Mouse (Mus musculus): ENCODE data around the gene Steap3.
"Not testable (repeated sequence)": the region's sequence is repeated elsewhere in the genome, so short reads cannot be mapped to it uniquely, and the experiment has no call there.

Gene Steap3

DNA sequence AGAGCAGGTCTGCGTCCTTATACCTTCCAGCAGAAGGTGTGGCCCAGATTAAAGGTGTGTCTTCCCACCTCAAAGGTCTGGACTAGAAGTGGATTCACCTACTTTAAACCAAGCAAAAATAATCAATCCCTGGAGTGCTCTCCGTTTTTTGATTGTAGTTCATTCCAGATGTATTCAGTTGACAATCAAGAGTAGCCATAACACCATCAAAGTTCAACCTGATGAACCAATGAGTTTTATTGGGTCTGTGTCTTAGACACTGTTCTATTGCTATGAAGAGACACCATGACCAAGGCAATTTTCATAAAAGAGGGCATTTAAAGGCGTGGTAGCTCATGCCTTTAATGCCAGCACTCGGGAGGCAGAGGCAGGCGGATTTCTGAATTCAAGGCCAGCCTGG is at the start of gene Steap3:
TSS of gene Steap3 (minus strand) at position 101 of the 400 bp plus-strand sequence.
- DNase-seq (ENCODE audit: low spot score): no peak

DNA sequence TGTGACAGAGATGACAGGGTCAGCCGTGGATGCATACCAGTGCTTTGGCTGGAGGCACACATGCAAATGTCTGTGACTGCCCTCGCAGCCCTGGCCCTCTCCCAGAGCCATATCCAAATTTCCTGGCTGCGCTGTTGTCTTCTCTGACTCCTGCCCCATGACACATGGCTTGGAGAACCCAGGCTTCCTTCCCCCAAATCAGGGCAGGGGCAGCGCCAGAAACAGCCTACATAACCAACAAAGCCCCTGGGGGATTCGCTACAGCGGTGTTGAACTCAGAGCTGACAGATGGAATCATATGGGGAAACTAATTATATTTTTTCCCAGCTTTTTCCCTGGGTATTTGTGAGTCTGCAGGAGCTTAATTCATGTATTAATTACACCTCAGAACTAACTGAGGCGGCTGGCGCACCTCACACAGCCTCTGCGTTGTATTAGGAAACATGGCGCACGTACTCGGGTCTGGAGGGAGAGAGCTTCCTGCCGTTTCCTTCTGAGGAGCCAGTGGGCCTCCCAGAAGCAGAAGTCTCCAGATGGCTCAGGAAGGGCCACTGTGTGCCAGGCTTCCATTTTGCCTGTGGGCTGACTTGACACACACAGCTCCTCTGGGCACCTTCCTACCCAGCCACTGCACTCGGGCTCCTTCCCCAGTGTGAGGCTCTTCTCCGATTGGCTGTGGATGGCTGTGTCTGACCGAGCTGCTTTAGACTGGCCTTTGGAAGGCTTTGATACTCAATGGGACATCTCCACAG is 48.9 kb upstream of the Steap3 start:
- no peak for DNase-seq (ENCODE audit: low spot score)

DNA sequence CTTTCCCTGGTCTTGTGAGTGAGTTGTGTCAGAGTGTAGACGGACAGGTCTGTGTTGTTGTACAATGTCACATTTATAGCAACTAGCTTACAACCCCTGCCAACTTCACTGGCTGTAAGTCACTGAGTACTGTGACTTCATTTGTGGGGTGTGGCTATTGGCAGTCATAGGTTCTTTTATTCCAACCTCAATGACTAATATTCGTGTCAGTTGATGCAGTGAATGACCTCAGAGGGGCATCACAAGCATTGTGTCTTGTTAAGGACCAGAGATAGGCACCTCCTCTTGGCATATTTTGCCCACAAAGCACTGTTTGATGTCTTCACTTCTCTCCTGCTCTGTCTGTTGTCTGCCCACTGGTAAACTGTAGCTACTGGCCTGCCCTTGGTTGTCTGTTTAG is 33.3 kb upstream of the Steap3 start:
- no peak for DNase-seq (ENCODE audit: low spot score)

DNA sequence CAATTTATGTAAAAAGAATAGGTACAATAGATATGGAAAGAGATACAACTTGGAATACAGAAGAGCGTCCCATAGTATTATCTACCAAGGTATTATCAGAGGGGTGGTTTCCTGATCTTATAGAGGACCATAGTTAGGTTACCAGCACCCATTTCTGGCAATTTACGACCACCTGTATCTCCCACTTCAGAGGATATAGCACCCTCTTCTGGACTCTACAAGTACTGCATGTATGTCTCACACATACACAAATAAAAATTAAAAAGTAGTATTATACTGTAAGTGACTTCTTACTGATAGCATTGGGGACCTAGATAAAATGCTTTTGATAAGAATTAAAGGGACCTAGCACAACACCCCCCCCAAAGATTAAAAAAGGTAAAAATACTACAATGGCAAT is 24.4 kb upstream of the Steap3 start:
- no peak for DNase-seq (ENCODE audit: low spot score)

DNA sequence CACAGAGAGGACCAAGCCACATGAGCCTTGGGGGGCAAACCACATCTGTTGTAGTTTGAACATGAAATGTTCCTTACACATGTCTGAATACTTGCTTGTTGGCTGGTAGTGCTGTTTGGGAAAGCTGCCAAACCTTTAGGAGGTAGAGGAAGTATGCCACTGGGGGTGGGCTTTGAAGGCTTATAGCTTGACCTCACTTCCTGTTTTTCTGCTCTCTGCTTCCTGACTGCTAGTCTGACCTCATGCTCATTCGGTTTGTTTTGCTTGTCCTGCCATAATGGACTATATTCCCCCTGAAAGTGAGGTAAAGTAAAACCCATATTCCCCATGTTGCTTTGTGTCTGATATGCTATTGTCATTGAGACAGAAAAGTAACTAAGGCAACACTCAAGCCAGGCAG is 21.3 kb upstream of the Steap3 start:
- no peak for DNase-seq (ENCODE audit: low spot score)

DNA sequence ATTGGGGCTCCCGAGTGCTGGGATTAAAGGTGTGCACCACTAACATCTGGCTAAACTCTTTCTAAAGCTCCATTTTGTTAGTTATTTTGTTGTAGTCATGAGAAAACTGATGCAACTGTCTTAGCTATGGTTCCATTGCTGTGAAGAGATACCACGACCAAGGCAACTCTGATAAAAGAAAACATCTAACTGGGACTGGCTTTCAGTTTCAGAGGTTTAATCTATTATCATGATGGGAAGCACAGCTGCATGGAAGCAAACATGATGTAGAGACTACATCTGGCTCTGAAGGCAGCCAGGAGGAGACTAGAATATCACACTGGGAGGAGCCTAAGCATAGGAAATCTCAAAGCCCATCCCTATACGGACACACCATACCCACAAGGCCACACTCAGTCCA is 19.2 kb upstream of the Steap3 start:
- no peak for DNase-seq (ENCODE audit: low spot score)

DNA sequence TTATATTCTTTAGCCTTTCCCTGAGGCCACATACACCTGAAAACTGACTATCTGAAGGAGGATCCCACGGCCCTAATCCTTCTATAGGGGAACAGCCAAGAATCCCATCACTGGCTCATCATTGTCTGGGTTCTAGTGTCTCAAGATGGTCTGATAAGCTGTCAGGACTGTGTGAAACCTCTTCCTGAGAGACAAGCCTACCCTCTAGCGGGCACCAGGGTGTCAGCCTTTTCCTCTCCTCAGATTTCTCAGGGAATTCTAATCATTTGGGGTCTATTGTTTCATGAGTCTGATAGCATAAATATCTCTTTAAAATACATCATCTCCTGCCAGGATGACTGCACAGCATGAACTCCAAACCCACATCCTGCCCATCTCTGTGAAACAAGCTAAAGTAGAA is 17.3 kb upstream of the Steap3 start:
- peak; percentile 52 for DNase-seq (ENCODE audit: low spot score)

DNA sequence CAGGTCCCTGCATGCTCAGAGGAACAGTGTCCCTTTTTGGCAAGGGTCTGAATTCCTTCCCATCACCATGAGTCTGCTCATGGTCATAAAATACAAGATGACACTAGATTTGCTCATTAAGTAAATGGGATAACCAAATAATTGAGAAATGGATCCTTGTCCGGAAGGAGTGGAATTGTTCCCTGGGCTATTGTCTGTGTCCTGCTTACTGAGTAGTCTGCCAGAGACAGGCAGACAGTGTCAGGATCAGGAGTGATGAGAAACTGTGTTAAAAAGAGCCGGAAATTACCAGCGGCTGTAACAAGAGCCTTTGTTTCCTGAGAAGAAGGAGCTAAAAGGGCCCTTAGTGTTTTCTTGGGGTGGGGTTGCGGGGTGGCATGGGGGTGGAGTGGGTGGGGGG is 15.2 kb upstream of the Steap3 start:
- DNase-seq (ENCODE audit: low spot score): no peak

DNA sequence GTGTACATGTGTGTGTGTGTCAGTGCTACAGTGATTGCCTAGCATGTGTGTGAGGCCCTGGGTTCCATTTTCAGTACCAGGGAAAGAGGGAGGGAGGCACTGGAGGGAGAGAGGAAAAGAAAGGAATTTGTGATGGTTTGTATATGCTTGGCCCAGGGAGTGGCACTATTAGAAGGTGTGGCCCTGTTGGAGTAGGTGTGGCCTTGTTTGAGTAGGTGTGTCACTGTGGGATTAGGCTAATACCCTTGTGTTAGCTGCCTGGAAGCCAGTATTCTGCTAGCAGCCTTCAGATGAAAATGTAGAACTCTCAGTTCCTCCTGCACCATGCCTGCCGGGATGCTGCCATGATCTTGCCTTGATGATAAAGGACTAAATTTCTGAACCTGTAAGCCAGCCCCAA is 3.6 kb upstream of the Steap3 start:
- not testable (repeated sequence) for DNase-seq (ENCODE audit: low spot score)

DNA sequence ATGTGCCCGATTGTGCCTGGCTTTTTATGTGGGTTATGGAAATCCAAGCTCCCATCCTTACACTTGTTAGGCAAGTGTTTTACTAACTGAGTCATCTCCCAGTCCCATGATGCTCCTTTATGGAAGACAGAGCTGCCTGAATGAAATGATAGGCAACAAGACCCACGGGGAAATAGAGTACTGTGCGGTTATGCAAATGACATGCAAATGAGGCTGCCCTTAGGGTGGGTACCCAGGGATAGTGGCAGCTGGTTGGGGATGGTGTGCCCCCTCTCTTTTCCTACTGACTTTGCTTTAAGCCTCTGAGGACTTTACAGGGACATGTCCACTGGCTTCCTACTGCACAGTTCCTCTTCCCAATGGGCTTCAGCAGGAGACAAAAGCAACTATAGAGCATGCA is 2.7 kb upstream of the Steap3 start:
- no peak for DNase-seq (ENCODE audit: low spot score)

DNA sequence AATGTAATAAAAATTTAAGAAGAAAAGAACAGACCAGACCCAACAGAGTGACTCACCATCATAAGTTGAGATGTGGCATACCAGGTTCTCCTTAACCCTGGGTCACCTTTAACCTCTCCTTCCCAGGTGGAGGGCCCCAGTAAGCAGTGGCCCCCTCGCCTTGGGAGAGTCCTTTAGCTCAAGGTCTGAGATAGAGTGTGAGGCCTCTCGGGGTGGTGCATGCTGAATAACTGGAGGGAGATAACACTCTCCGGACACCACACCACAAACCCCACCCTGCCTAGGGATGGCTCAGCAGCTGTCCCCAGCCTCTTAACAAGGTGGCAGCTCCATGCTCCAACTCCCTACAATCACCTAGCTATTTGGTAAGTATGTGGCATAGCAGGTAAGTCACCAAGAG is 1.6 kb downstream of the Steap3 start:
- DNase-seq (ENCODE audit: low spot score): no peak

DNA sequence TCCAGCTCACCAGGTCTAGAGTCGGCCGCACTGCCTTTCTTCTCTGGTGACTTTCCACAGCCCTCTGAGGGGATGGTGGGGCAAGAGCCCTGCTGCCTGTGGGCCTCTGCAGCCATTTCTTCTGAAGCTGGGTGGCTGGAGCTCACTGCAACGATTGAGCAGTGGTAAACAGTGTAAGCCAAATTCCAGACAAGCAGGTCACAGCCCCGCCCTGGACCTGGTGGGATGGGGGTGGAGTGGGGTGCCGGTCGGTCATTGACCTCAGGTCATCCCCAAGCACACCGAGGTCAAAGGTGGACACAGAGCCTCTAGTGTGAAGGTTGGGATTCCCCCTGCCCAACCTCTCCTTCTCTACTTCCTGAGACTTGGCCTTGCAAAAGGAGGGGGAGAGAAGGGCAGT is 2.4 kb downstream of the Steap3 start:
- no peak for DNase-seq (ENCODE audit: low spot score)

DNA sequence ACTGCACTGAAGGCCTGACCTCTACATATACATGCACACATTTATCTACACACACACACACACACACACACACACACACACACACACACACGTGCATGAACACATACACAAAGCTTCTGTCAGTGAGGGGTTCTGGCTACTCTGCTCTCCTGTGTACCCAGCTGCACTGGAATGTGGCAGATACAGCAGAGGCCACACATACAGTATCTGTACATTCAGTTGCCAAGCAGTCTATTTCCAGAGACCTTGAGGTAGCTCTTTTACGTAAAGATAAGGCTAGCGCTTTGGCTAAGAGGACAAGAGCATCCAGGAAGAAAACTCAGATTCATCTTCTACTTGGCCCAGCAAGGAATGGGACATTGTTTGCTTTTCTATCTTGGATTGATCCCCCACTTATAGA is 4.9 kb downstream of the Steap3 start:
- no peak for DNase-seq (ENCODE audit: low spot score)

DNA sequence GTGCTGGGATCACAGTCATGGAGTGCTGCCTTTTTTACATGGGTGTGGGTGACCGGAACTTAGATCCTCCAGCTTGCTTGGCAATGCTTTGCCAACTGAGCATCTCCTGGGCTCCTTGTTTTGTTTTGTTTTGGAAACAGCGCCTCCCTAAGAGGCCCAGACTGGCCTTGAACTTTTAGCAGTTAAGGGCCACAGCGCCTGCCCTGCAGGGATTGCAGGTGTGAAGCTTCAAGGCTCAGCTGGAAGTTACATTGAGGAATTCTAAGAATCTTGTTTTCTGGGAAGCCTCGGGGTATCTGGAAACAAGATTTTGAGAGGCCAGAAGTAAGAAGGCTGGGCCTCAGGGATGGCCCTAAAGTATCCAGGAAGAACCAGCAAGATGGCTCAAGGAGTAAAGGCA is 6.0 kb downstream of the Steap3 start:
- DNase-seq (ENCODE audit: low spot score): no peak

DNA sequence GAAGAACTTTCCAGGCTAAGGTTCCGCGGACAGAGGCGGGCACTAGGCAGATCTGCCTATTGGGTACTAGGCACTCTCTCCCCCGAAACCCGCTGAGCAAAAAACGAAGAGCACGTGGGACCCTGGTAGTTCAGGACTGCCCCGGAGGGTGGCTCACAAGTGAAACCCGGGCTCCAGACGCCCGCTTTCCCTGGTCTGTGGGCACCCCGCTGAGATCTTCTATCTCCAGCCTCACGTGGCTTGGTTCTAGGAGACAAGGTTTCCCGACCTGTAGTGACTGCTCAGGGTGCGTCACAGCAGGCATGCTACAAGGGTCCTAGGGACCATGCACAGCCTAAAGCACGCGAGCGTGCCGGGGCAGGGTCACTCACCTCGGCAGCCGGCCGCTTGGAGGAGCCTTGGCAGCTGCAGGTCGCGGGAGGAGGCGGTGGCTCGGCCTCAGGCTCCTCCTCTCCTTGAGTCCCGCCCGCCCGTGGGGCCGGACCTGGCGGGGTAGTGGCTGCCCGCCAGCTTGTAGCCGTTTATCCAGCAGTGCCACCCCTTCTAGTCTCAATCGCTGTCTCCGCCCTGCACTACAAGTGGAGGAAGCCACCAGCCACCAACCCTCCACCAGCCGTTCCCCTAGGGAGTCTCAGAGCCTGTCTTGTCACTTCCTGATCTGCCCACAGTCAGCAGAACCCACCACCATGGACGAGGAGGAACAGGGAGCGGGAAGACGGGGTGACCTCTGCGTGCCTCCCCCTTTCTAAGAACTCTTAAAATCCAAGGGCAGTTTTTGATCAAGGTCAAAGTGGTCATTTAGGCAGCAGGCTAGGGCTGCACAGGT is 7.4 kb downstream of the Steap3 start:
- peak; percentile 86 for DNase-seq (ENCODE audit: low spot score)

DNA sequence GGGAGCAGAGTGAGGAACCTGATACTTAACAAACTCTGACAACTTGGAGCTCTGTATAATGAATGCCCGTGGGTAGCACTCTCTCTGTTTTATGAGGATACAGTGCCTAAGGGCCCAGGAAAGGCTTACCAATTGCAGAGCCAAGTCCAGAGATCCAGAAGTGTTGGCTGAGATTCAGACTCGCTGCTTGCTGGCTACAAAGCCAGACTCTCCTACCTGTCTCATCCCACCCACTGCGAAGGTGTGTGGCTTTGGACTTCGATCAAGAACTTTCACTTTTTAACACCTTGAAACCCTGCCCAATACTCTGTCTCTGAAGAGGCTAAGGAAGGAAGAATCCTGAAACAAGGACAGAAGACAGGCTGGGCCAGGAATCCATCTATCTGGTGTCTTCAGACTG is 9.3 kb downstream of the Steap3 start:
- no peak for DNase-seq (ENCODE audit: low spot score)

DNA sequence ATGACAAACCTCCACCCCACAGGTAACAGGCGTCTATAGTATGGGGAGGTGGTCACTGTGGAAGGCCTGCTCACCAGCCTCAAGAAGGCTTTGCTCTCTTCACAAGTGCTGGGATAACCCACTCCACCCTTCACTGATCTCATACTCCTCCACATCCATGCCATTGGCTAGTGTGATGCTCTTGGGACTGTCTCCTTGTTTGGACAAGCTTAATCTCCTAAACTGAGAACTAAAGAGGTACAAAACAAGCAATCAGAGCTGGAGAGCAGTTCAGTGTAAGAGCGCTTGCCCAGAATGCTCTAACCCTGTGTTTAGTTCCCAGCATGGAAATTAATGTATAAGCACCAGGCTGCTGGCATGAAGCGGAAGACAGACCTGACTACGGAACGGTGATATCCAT is 11.3 kb downstream of the Steap3 start:
- no peak for DNase-seq (ENCODE audit: low spot score)

DNA sequence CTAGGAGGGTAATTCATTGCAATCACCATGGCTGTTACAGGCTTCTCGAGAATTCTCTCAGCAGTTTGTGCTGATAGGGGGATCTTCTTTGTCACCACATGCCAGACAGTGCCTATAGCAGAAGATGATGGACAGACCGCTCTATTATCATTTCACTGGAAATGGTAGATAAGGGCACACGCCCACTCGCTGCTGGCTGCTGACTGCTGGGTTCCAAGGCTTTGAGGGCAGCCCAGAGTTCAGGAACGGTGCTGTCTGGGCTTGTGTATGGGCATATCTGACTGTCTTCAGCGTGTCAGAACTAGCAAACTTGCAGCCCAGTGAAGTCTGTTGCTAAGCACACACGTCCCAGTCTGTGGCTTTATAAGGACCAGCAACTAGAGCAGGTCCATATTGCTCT is 13.3 kb downstream of the Steap3 start:
- no peak for DNase-seq (ENCODE audit: low spot score)

DNA sequence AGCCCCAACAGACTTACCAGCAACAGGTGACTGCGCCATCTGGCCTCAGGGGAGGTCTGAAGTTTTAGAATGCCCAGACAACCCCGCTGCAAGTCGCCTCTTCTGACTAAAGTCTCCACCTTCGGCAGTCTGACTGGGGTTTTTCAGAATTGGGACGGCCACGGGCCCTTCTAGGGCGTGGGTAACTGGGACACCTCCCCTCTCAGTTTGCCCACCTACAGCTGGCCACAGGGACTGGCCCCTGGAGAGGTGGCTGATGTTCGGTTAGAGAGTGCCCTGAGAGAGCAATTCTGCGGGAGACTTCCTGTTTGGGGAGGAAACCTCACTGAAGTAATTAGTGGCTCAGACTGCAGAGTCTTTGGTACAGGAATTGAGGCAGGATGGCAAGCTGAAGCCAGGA is 13.8 kb downstream of the Steap3 start:
- peak; percentile 72 for DNase-seq (ENCODE audit: low spot score)

DNA sequence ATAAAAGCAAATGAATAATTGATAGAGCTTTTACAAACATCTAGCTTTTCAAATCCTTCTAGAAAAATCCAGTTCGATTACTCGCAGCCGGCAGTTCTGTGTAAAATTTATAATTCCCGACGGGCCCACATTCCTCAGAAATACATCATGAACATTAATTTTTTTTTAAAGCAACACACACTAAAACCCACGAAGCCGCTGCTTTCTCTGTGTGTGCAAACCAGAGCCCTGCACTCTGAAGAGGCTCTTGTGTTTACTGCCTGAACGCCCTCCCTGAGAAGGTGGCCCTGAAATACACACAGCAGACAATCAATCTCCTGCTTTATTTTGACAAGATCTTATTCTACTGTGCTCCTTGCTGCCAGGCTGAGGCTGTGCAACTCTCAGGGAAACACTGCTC is 14.3 kb downstream of the Steap3 start:
- DNase-seq (ENCODE audit: low spot score): peak; percentile 29

DNA sequence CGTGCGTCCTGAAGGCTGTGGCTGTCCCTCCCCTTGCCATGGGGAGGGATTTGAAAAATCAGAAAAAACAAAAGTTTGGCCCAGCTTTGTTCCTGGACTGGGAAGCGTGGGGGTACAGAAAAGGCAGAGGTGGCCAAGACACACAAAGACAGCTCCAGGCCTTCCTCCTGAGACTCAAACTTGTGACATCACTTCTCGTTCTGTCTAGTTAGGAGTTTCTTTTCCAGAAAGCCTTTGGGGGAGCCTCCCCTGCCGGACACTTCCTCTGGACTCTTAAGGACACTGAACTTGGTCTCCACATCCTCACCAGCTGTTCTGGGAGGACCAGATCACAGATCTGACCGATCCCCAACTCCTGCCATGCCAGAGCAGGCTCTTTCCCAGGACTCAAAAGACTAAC is 18.8 kb downstream of the Steap3 start:
- DNase-seq (ENCODE audit: low spot score): no peak

DNA sequence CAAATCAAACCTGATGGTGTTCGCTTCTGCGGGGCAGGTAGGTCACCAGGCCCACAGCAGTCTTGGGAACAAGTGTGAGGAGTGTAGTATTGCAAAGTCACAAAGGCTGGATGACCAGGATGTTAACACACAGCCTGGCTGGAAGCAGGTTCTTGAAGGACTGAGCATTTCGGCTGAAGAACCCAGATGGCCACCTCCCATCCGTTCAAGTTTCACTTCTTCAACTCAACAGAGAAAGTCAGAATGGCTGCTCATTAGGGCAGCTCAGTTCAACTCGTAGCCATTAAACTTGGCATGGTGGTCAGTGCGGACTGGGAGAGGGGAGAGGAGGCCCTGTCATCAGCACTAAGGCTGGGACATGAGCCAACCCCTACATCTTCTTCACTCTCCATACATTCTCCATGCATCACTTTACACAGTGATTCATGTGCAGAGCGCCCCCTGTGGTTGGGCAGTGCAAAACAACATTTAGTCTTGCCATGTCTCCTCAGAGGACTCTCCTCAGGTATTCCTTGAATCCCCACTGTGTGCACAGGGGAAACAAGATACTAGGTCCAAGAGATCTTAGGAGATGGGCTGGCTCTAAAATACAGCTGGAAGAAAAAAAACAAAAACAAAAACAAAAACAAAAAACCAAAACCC is 19.9 kb downstream of the Steap3 start:
- no peak for DNase-seq (ENCODE audit: low spot score)

DNA sequence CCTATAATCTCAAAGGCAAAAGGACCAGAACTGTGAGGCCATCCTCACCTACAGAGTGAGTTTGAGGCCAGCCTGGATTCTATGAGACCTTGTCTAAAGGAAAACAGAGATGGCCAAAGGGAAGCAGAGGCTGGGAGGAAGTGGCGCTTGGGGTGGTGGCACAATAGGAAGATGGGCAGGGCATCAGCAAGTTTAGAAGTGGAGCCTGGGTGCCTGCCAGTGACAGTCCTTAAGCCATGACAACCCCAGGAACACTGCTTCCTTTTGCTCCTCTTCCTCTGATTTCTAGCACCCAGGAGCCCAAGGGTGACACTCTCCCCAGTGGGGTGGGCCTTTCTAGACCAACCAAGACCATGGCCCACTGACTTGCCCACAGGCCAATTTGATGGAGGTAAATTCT is 21.3 kb downstream of the Steap3 start:
- no peak for DNase-seq (ENCODE audit: low spot score)

Measured in adipocyte (in vitro differentiated cells).